Comparison of ENCODE assay signal across 20 mouse cellular contexts in the genomic region with DNA sequence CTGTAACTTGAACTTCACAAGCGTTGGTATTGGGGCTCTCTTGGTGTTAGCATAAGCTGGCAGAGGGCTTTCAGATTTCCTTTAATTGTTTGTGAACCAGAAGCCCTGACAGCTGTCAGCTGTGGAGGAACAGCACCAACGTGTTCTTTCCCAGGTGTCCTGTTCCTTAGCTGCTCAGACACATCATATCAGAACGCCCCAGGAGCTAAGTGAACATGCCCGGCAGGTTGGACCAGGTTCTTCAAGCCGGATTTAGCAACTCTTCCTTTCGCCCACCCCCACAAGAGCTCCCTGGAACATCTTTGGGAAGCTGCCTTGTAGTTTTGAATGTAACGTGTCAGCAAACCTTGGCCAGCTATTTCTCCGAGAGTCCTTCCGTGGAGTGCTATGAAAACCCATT. TPM values are rescaled to one million over a fixed set of nuclear protein-coding genes. Genes with fewer than 3 reads are reported as not detected.
DNase-seq lines count a peak whose midpoint lies in the region; ATAC-seq lines count a peak whose summit lies in the region.
"Had no signal": no experiment of that assay in that cellular context is flagged by ENCODE, and none has a peak within 500 bp of the region (broad histone marks: within the 10 kb centered on the region; RNA-seq: fewer than 3 reads in every experiment).

No protein-coding gene starts in this region.

- WGBS in embryonic facial prominence, embryonic 12.5 days = 73% methylated on average over 9 of the region's 9 CpGs
- WGBS in forebrain, embryonic 15.5 days = 87% methylated on average over 9 of the region's 9 CpGs

- H3K27ac ChIP-seq in embryonic facial prominence, embryonic 12.5 days = no peak overlapping the region
- no peak overlapping the region for H3K27ac ChIP-seq in forebrain, embryonic 15.5 days (replicated peaks)
- H3K27ac ChIP-seq: hindbrain, embryonic 12.5 days had no signal

- intact Hi-C loops in heart, postnatal 36 days (cut with DNase I) = loop anchor here (5.0 kb wide), 1 partner anchor 177 kb away; no protein-coding TSS in a partner anchor

- H3K4me1 ChIP-seq in embryonic facial prominence, embryonic 12.5 days = no peaks in the 10 kb centered on the region
- no peaks in the 10 kb centered on the region for H3K4me1 ChIP-seq in forebrain, embryonic 15.5 days

- H3K9me3 ChIP-seq in embryonic facial prominence, embryonic 12.5 days = no peaks in the 10 kb centered on the region
- no peaks in the 10 kb centered on the region for H3K9me3 ChIP-seq in forebrain, embryonic 15.5 days
- H3K9me3 ChIP-seq: G1E; hindbrain, embryonic 12.5 days had no signal

- no peaks in the 10 kb centered on the region for H3K36me3 ChIP-seq in embryonic facial prominence, embryonic 12.5 days
- 0 out of 2 replicates have a peak, but pooled peaks cover 6% of the 10 kb centered on the region for H3K36me3 ChIP-seq in forebrain, embryonic 15.5 days
- H3K36me3 ChIP-seq: G1E; hindbrain, embryonic 12.5 days had no signal

- peak; percentile 45; the same call in 1 of the 2 replicates for ATAC-seq in embryonic facial prominence, embryonic 12.5 days (ENCODE audit: insufficient number of reproducible peaks, insufficient read depth, low FRiP score, low TSS enrichment)
- ATAC-seq in forebrain, embryonic 15.5 days (replicated peaks) = no peak
- ATAC-seq: inflammation-experienced regulatory T-cells, adult 6 months had no signal

- no peak overlapping the region for H3K4me3 ChIP-seq in embryonic facial prominence, embryonic 12.5 days
- no peak overlapping the region for H3K4me3 ChIP-seq in forebrain, embryonic 15.5 days
- H3K4me3 ChIP-seq: hindbrain, embryonic 12.5 days had no signal

- H3K4me2 ChIP-seq in embryonic facial prominence, embryonic 12.5 days (replicated peaks) = no peak overlapping the region
- H3K4me2 ChIP-seq in forebrain, embryonic 15.5 days (replicated peaks) = no peak overlapping the region
- H3K4me2 ChIP-seq: heart, embryonic 11.5 days; hindbrain, embryonic 12.5 days; liver, embryonic 11.5 days; midbrain, embryonic 11.5 days had no signal

- peak; percentile 79 for DNase-seq in heart, adult 11 months
- no peak for DNase-seq in heart, postnatal 36 days
- peak; percentile 56 to 70 for DNase-seq in lung, adult 18-20 months
- DNase-seq in lung, postnatal 14 days = peak; percentile 38
- DNase-seq in right cerebral cortex, adult 18-20 months = no peak
- DNase-seq in ovary, postnatal 10 days (ENCODE audit: low spot score) = no peak
- DNase-seq: adrenal gland, postnatal 25 days; cerebellum, adult 18-20 months; cerebellum, postnatal 36 days; kidney, adult 8-10 months; kidney, postnatal 14 days; thymus, adult 18-20 months had no signal

- no peak overlapping the region for H3K9ac ChIP-seq in embryonic facial prominence, embryonic 12.5 days
- no peak overlapping the region for H3K9ac ChIP-seq in forebrain, embryonic 15.5 days (replicated peaks)
- H3K9ac ChIP-seq: hindbrain, embryonic 12.5 days had no signal

- no peaks in the 10 kb centered on the region for H3K27me3 ChIP-seq in embryonic facial prominence, embryonic 12.5 days
- no peaks in the 10 kb centered on the region for H3K27me3 ChIP-seq in forebrain, embryonic 15.5 days
- H3K27me3 ChIP-seq: hindbrain, embryonic 12.5 days had no signal

RNA-seq across cellular contexts. Expression of a gene that starts 10.4 kb away (rescaled TPM):
- total RNA-seq in heart, postnatal 36 days (2021) = 1 to 10 TPM; 8.0 to 8.1 TPM
- 13.3 and 13.7 TPM in 2 replicates for polyA plus RNA-seq in embryonic facial prominence, embryonic 12.5 days (2016; fragmentation: Nextera tagmentation; extraction: Ambion mirVana)
- 17.5 and 17.7 TPM in 2 replicates for polyA plus RNA-seq in forebrain, embryonic 15.5 days (2015; fragmentation: Nextera tagmentation; extraction: Ambion mirVana)

Comparison
In these comparisons a context has a peak if more than half of its experiments do, and no peak if none do; other contexts are left out.
1. DNase-seq: peak in heart, adult 11 months (single experiment), lung, adult 18-20 months (2 of 2) and lung, postnatal 14 days (single experiment); none in heart, postnatal 36 days (0 of 2), right cerebral cortex, adult 18-20 months (single experiment) and ovary, postnatal 10 days (single experiment).